Mouse (Mus musculus): ENCODE data around the gene Cbx4. TPM values are rescaled to one million over a fixed set of nuclear protein-coding genes. Genes with fewer than 3 reads are reported as not detected.

The Cbx4 gene
- polyA plus RNA-seq, 1 experiment, result 0.46 TPM

GRCm38 (mm10) chr11:119124536-119124935 lies 38.5 kb upstream of the Cbx4 start:
- Histone ChIP-seq H3K36me3 (ENCODE audit: control insufficient read depth, insufficient read depth, low read length, poor library complexity, severe bottlenecking) (no peaks in the 10 kb centered on the region), H3K27me3 (ENCODE audit: control insufficient read depth, insufficient read depth, low read length, poor library complexity, severe bottlenecking) (no peaks in the 10 kb centered on the region), H3K4me3 (ENCODE audit: low read depth, low read length) (no peak overlapping the region), H3K9me3 (replicated peaks; ENCODE audit: control insufficient read depth, insufficient read depth, low read length, poor library complexity, severe bottlenecking) (no peaks in the 10 kb centered on the region), H3K27ac (ENCODE audit: insufficient read depth, low read length) (no peak overlapping the region), H3K9ac (ENCODE audit: low read depth, poor library complexity, severe bottlenecking) (no peak overlapping the region), H3K4me1 (ENCODE audit: control insufficient read depth, insufficient read depth, low read length) (no peaks in the 10 kb centered on the region)
- TF ChIP-seq POLR2A (IDR thresholded peaks at IDR 0.05; ENCODE audit: insufficient read depth, low read length), result no peak
- no peak for TF ChIP-seq EP300 (IDR thresholded peaks at IDR 0.05; ENCODE audit: insufficient read depth, low read depth, low read length)
- no peak for TF ChIP-seq CTCF (IDR thresholded peaks at IDR 0.05; ENCODE audit: low read depth, low read length)

GRCm38 (mm10) chr11:119123522-119124319 lies 37.7 kb upstream of the Cbx4 start:
- Histone ChIP-seq H3K9me3 (replicated peaks; ENCODE audit: control insufficient read depth, insufficient read depth, low read length, poor library complexity, severe bottlenecking) (no peaks in the 10 kb centered on the region), H3K27ac (ENCODE audit: insufficient read depth, low read length) (no peak overlapping the region), H3K36me3 (ENCODE audit: control insufficient read depth, insufficient read depth, low read length, poor library complexity, severe bottlenecking) (no peaks in the 10 kb centered on the region), H3K27me3 (ENCODE audit: control insufficient read depth, insufficient read depth, low read length, poor library complexity, severe bottlenecking) (no peaks in the 10 kb centered on the region), H3K4me3 (ENCODE audit: low read depth, low read length) (no peak overlapping the region), H3K4me1 (ENCODE audit: control insufficient read depth, insufficient read depth, low read length) (no peaks in the 10 kb centered on the region), H3K9ac (ENCODE audit: low read depth, poor library complexity, severe bottlenecking) (no peak overlapping the region)
- TF ChIP-seq CTCF (IDR thresholded peaks at IDR 0.05; ENCODE audit: low read depth, low read length), result no peak

- Histone ChIP-seq H3K36me3 (ENCODE audit: control insufficient read depth, insufficient read depth, low read length, poor library complexity, severe bottlenecking) (no peaks in the 10 kb centered on the region), H3K4me3 (ENCODE audit: low read depth, low read length) (no peak overlapping the region), H3K27me3 (ENCODE audit: control insufficient read depth, insufficient read depth, low read length, poor library complexity, severe bottlenecking) (no peaks in the 10 kb centered on the region), H3K9ac (ENCODE audit: low read depth, poor library complexity, severe bottlenecking) (no peak overlapping the region), H3K27ac (ENCODE audit: insufficient read depth, low read length) (no peak overlapping the region), H3K4me1 (ENCODE audit: control insufficient read depth, insufficient read depth, low read length) (no peaks in the 10 kb centered on the region), H3K9me3 (replicated peaks; ENCODE audit: control insufficient read depth, insufficient read depth, low read length, poor library complexity, severe bottlenecking) (no peaks in the 10 kb centered on the region)
- TF ChIP-seq POLR2A (IDR thresholded peaks at IDR 0.05; ENCODE audit: insufficient read depth, low read length) (no peak), EP300 (IDR thresholded peaks at IDR 0.05; ENCODE audit: insufficient read depth, low read depth, low read length) (no peak)
Observed at GRCm38 (mm10) chr11:119122396-119122795, 36.4 kb upstream of the Cbx4 start.

- TF ChIP-seq POLR2A (IDR thresholded peaks at IDR 0.05; ENCODE audit: insufficient read depth, low read length) (no peak), EP300 (IDR thresholded peaks at IDR 0.05; ENCODE audit: insufficient read depth, low read depth, low read length) (no peak), CTCF (IDR thresholded peaks at IDR 0.05; ENCODE audit: low read depth, low read length) (no peak)
- no peaks in the 10 kb centered on the region for H3K36me3 ChIP-seq (ENCODE audit: control insufficient read depth, insufficient read depth, low read length, poor library complexity, severe bottlenecking)
- H3K27me3 ChIP-seq (ENCODE audit: control insufficient read depth, insufficient read depth, low read length, poor library complexity, severe bottlenecking), result no peaks in the 10 kb centered on the region
- no peaks in the 10 kb centered on the region for H3K4me1 ChIP-seq (ENCODE audit: control insufficient read depth, insufficient read depth, low read length)
- no peak overlapping the region for H3K27ac ChIP-seq (ENCODE audit: insufficient read depth, low read length)
- no peak overlapping the region for H3K4me3 ChIP-seq (ENCODE audit: low read depth, low read length)
- H3K9me3 ChIP-seq (replicated peaks; ENCODE audit: control insufficient read depth, insufficient read depth, low read length, poor library complexity, severe bottlenecking), result no peaks in the 10 kb centered on the region
- H3K9ac ChIP-seq (ENCODE audit: low read depth, poor library complexity, severe bottlenecking), result no peak overlapping the region
Observed at GRCm38 (mm10) chr11:119118905-119119304, 32.9 kb upstream of the Cbx4 start.

- TF ChIP-seq POLR2A (IDR thresholded peaks at IDR 0.05; ENCODE audit: insufficient read depth, low read length), result no peak
- no peak for TF ChIP-seq EP300 (IDR thresholded peaks at IDR 0.05; ENCODE audit: insufficient read depth, low read depth, low read length)
- TF ChIP-seq CTCF (IDR thresholded peaks at IDR 0.05; ENCODE audit: low read depth, low read length), result no peak
- no peak overlapping the region for H3K4me3 ChIP-seq (ENCODE audit: low read depth, low read length)
- H3K4me1 ChIP-seq (ENCODE audit: control insufficient read depth, insufficient read depth, low read length), result no peaks in the 10 kb centered on the region
- H3K27me3 ChIP-seq (ENCODE audit: control insufficient read depth, insufficient read depth, low read length, poor library complexity, severe bottlenecking), result no peaks in the 10 kb centered on the region
- no peak overlapping the region for H3K27ac ChIP-seq (ENCODE audit: insufficient read depth, low read length)
- no peaks in the 10 kb centered on the region for H3K9me3 ChIP-seq (replicated peaks; ENCODE audit: control insufficient read depth, insufficient read depth, low read length, poor library complexity, severe bottlenecking)
- H3K9ac ChIP-seq (ENCODE audit: low read depth, poor library complexity, severe bottlenecking), result no peak overlapping the region
- H3K36me3 ChIP-seq (ENCODE audit: control insufficient read depth, insufficient read depth, low read length, poor library complexity, severe bottlenecking), result no peaks in the 10 kb centered on the region
Observed at GRCm38 (mm10) chr11:119117945-119118344, 31.9 kb upstream of the Cbx4 start.

- Histone ChIP-seq H3K4me1 (ENCODE audit: control insufficient read depth, insufficient read depth, low read length) (no peaks in the 10 kb centered on the region), H3K27ac (ENCODE audit: insufficient read depth, low read length) (no peak overlapping the region), H3K9me3 (replicated peaks; ENCODE audit: control insufficient read depth, insufficient read depth, low read length, poor library complexity, severe bottlenecking) (no peaks in the 10 kb centered on the region), H3K27me3 (ENCODE audit: control insufficient read depth, insufficient read depth, low read length, poor library complexity, severe bottlenecking) (no peaks in the 10 kb centered on the region), H3K4me3 (ENCODE audit: low read depth, low read length) (no peak overlapping the region), H3K36me3 (ENCODE audit: control insufficient read depth, insufficient read depth, low read length, poor library complexity, severe bottlenecking) (no peaks in the 10 kb centered on the region), H3K9ac (ENCODE audit: low read depth, poor library complexity, severe bottlenecking) (no peak overlapping the region)
- no peak for TF ChIP-seq EP300 (IDR thresholded peaks at IDR 0.05; ENCODE audit: insufficient read depth, low read depth, low read length)
- TF ChIP-seq POLR2A (IDR thresholded peaks at IDR 0.05; ENCODE audit: insufficient read depth, low read length), result no peak
- TF ChIP-seq CTCF (IDR thresholded peaks at IDR 0.05; ENCODE audit: low read depth, low read length), result no peak
Observed at GRCm38 (mm10) chr11:119116992-119117391, 31.0 kb upstream of the Cbx4 start.

Data from ES-Bruce4 (cell line).